Mouse (Mus musculus) adrenal gland, postnatal 10 days (tissue): ENCODE results near the gene C2cd4a. TPM values are rescaled to one million over a fixed set of nuclear protein-coding genes. Genes with fewer than 3 reads are reported as not detected.
A peak's percentile ranks its signal among the peaks of the same experiment; 100 is the strongest.

Experiments
- DNase-seq: peaks from one replicate; pipeline ENCODE4 v3.0.0; 2021; ENCODE audit warnings: mixed read lengths
- total RNA-seq, 2 experiments: library from RNA; stranded (reverse); gene quantifications; 2 replicates each; pipeline ENCODE4 v1.2.3; 2021

C2cd4a gene
- total RNA-seq, 2 experiments from 2014 or later = 0.21 TPM; not detected in 1

DNA sequence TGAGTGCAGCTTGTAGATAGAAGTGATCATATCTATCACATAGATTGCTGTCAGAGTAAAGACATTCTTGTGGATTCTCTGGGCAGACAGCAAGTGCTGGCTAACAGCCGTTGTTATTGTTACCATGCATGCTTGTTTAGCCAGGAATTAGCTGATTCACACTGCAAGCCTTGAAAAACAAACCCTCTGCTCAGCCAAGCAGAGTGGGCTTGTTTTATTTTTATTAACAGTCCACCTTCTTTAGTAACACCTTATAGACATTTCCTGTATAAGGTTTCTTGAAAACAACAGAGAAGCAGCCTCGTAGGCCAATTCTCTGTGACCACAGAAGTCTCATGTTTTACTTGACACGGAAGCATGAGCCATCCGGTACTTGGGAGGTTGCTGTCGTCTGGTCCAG lies 2.4 kb upstream of the C2cd4a start:
- no peak for DNase-seq

DNA sequence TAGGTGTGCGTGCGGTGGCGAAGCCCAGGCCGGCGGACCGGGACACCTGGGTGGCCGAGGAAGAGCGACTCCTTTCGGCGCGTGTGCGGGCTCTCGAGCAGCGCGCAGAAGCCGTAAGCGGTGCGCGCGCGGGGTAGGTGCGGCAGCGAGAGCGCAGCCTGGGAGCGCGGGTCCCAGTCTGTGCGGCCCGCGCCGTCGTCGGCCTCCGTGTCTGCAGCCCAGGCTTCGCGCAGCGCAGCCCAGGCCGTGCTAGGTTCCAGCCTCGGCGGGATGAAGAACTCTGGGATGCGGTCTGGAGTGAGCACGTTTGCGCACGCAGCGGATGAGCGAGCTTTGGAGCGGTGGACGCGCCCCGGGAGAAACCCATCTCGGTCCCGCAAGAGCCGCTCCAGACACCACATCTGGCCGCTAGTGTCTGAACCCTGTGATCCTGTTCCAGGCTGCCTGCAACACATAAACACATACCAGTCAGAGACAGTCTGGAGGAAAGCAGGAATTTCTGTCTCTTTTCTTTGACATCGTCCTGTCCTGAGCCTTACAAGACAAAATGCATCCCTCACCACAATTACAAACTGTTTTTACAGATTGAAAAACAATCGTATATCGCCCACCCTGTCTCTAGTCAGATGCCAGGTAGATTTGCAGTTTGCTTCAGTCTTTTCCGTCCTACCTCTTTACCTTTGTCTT lies 628 bp downstream of the C2cd4a start:
- peak; percentile 39 for DNase-seq

DNA sequence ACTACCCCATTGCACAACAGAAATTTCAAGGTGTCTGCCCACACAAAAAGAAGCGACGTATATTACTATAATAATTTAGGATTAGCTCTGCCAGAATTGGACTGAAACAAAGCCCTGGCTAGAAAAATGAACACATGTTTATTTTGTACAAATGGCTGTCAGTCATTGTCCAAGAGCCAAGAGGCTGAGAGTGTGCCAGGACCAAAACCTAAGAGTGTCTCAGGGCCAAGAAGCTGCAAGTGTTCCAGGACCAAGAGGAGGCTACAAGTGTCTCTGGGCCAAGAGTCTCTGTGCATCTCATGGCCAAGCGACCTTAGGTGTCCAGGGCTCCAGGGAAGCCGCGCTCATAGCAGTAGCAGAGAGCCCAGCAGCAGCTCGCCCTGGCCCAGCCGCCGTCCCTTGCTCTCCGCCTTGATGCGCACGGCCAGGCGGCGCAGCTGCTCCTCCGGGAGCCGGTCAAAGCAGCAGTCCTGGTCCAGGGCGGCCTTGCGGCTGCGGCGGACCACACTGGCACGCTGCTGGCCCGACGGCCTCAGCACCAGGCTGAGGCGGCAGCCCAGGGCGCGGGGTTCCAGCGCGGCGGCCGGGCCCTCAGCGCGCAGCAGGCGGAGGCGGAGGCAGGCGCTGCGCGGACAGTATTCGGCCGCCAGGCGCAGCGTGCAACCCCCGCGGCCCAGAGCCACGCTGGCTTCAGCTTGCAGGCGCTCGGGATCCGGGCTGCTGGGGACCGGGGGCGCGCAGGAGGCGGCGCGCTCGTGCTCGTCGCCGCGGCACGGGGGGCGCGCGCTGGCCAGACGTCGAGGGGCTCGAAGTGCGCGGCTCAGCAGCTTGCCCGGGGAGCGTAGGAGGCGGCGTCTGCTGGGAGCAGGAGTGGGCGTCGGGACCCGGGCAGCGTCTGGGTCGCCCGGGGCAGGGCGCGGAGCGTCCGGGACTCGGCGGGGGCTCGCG lies 1.4 kb downstream of the C2cd4a start:
- DNase-seq = peak; percentile 66

DNA sequence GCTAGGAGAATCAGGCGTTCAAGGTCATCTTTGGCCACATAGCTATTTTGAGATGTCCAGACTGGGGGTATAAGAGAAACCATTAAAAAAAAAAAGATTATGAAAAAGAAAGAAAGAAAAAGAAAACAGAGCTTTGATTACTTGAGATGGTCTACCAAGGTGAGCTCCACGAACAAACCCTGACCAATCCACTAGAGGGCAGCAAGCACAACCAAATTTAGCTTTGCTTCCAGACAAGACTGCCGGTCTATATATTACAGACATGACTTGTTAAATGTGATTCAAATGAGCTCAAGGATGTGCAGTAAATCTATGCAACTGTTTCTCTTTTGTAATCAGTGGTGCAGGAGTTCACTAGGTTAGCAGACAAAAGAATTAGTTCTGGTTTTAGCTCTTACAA lies 3.9 kb downstream of the C2cd4a start:
- DNase-seq = peak; percentile 80

DNA sequence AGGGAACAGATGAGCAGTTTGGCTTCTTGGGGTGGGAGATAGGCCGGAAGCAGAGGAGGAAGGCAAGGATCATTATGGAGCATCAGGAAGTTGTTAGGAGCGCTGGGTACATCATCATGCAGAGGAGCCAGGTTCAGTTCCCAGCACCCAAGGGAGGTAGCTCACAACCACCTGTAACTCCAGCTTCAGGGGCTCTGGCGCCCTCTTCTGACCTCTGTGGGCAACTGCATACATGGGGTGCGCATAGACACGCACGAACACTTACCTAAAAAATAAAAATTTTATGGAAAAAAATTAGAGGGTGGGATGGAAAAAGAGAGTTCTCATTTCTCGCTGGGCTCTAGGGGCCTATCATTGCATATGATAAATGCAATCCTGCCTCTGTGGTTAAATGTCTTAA lies 6.6 kb downstream of the C2cd4a start:
- no peak for DNase-seq

- DNase-seq = no peak
Observed at GRCm38 (mm10) chr9:67823131-67823530, 9.0 kb downstream of the C2cd4a start.

DNA sequence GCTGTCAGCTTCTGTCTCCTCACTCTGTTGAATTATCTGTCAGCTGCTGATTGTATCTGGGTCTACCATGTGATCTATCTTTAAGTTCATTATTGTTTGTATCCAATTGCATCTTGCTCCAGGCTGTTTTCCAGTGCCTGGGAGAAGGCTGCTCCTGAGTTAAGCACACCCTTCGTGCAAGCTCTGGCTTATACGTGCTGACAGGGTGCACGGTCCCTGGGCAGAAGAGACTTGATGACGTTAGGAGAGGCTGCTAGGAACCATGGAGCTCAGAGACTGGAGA lies 13.5 kb downstream of the C2cd4a start:
- DNase-seq = no peak

DNA sequence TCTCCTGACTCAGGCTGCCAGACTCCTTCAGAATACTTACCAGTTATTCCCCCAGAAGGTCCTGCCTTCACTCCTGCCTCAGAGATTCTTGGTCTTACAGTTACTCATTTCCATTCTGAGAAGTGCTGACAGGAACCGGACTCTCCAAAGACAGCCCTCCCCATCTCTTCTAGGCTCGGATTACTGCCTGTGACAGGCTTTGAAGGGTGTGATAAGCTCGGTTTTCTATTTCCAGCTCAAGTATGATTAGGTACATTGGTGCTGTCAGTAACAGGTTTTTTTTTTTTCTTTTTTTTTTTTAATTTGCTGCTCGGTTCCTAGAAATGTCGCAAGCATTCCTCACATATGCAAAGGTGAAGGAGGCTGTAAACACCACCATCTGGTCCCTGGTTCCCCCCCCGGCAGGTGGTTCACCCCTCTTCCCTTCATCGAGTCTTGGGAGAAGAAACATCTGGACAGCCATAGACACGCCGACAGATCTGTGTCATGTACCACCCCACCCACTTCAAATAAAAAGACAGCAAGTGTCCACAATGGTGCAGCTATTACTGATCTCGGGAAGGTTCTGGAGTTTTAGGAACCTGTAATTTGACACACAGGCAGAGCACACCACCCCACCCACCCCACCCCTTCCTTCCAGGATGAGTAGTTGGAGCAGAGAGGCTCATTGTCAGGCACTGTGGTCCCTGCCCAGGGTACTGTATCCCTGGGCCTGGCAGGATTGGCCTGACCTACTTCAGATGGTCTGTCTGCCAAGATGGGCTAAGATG lies 14.0 kb downstream of the C2cd4a start:
- DNase-seq = no peak

- DNase-seq = no peak
Observed at GRCm38 (mm10) chr9:67816172-67816928, 15.8 kb downstream of the C2cd4a start.

- peak; percentile 81 for DNase-seq
Observed at GRCm38 (mm10) chr9:67813665-67814337, 18.3 kb downstream of the C2cd4a start.

GRCm38 (mm10) chr9:67813171-67813570 lies 19.0 kb downstream of the C2cd4a start:
- no peak for DNase-seq

- DNase-seq = no peak
Observed at GRCm38 (mm10) chr9:67811116-67811515, 21.0 kb downstream of the C2cd4a start.

GRCm38 (mm10) chr9:67810527-67810926 lies 21.6 kb downstream of the C2cd4a start:
- no peak for DNase-seq

DNA sequence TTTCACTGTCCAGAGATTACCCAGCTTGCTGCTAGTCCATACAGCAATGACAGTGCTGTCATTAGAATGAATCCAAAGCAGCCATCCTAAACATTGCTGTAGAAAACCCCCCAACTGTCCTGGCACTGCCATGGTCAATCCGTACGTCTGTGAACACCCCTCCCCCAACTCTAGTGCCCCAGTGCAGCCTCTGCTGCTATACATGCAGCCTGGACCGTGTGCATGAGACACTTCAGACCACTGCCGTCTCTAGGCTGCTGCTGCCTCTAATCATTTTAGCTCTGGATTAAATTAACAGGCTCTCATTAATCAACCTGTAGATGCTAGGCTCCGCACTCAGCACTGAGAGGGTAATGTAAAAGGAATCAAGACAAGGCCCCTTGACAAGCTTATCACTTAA lies 25.1 kb downstream of the C2cd4a start:
- no peak for DNase-seq

- DNase-seq = peak; percentile 78
Observed at GRCm38 (mm10) chr9:67802241-67802640, 29.9 kb downstream of the C2cd4a start.

DNA sequence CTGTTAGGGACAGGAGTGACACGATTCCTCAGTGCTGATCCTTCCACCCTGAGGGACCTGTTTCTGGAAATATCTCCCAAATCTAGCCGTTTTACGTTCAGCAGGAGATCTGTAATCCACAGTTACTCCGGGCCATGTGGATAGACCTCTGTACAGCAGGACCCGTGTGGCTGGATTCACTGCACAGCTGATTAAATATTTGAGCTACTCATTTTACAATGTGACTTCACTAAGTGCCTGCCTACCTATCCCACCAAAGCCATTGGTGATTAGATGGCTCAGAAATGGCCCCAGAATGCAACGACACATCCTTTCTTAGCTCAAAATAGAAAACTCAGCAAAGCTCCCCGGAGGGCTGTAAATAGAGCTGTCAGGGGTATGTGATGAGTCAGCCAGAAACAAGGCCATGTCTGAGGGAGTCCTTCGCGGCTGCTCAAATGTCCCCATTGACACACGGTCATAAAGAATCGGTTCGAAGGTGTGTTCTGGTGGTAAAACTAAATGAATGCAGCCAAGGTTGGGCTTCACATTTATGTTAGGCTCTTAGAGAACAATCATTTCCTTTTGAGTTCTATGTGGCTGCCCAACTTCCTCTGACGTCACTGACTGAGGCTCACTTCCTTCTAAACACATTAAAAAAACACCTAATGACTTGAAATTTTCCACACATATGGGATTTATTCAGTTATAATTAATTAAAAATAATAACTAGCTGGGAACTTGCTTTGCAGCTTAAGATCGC lies 32.9 kb downstream of the C2cd4a start:
- peak; percentile 38 for DNase-seq

GRCm38 (mm10) chr9:67795205-67795675 lies 36.9 kb downstream of the C2cd4a start:
- DNase-seq = no peak

DNA sequence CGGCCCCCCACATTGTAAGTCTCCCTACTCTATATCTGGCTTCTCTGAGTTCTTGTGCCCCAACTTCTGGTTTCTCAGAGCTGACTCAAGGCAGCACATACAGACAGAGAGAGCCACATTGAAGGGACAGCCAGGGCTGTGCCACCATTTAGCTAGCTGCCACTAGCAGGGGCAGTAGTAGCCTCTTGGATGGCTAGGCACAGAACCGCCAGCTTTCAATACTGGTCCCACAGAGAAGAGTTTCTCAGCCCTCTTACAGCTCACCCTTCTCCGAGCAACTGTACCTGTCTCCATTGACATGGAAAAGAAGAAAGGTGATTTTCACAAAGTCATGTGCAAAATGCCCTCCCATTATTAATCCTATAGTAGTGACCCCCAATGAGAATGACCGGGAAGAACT lies 37.5 kb downstream of the C2cd4a start:
- DNase-seq = no peak

DNA sequence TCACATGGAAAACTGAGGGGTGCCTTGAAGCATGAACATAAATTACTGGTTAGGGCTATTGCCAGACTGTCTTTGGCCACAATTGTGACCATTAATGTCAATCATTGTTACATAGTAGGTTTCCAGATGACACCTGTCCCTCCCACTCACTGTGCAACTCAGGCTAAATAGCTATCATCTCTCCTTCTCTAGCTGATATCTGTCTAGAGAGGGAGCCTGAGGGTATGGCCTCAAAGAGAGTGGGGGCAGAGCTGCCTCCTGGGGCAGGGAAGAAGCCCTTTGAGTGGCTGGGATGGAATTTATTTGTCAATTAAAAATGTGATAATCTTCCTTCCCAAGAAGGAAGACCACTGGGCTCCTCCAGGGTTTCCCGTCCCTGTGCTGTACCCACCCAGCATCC lies 37.9 kb downstream of the C2cd4a start:
- DNase-seq = no peak

DNA sequence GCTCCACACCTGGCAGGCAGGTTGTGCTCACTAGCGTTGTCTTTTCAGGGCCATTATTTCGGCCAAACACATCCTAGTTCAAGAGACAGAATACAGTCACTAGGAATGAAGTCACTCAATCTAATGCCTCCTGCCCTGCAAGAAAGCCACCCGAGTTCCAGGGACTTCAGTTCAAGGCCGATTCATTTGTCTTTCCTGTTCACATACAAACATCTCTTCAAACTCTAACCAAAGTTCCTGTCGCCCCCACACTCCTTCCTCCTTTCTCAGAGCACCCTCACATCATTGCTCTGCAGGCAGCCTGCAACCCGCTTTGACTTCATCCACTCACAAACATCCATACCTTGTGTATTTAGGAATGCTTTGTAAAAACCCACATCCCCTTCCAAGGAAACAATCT lies 38.6 kb downstream of the C2cd4a start:
- no peak for DNase-seq

GRCm38 (mm10) chr9:67792405-67792804 lies 39.7 kb downstream of the C2cd4a start:
- DNase-seq = no peak
